Mouse (Mus musculus): Measurements from ENCODE around the gene Dnal1.

GRCm38 (mm10) chr12:84153414-84153813, 39.2 kb downstream of the Dnal1 start:
- TF ChIP-seq CTCF (IDR thresholded peaks at IDR 0.05; ENCODE audit: control insufficient read depth, insufficient read depth, insufficient replicate concordance, low read depth, low read length) = no peak
- TF ChIP-seq POLR2A (IDR thresholded peaks at IDR 0.05; ENCODE audit: control insufficient read depth, low read depth, low read length) = no peak
